Mouse (Mus musculus) CH12.LX (cell line): ENCODE results near the gene B3galt1. TPM values are rescaled to one million over a fixed set of nuclear protein-coding genes. Genes with fewer than 3 reads are reported as not detected.

ENCODE experiments used
- DNase-seq: peaks from one replicate; pipeline ENCODE4 v3.0.0-alpha.2; 2013; ENCODE audit errors: extremely low read depth
- H3K27ac ChIP-seq: 2 replicates; pipeline ENCODE4 v1.5.1; 2012; ENCODE audit warnings: low read depth, mild to moderate bottlenecking, control low read depth, moderate library complexity; ENCODE audit not compliant: insufficient read depth
- H3K27me3 ChIP-seq: replicated peaks from 2 replicates; pipeline ENCODE3; 2012; ENCODE audit warnings: inconsistent platforms
- H3K36me3 ChIP-seq, 2 experiments: replicated peaks in 1 of 2; 2 replicates each; pipeline versions ENCODE3 to v1.6.1; 2012; ENCODE audit warnings: inconsistent platforms in 1 of 2, low read length in 1 of 2, mild to moderate bottlenecking in 1 of 2, mixed read lengths in 1 of 2, moderate library complexity in 1 of 2; ENCODE audit not compliant: control insufficient read depth in 1 of 2, insufficient read depth in 1 of 2
- H3K4me1 ChIP-seq, 2 experiments: 2 replicates each; pipeline ENCODE4 v1.6.1; 2012; ENCODE audit warnings: inconsistent platforms in 1 of 2, moderate library complexity in 1 of 2; ENCODE audit not compliant: insufficient read depth in 2 of 2, control insufficient read depth in 1 of 2
- H3K4me2 ChIP-seq: 2 replicates; pipeline ENCODE4 v1.6.1; 2012; ENCODE audit warnings: low read depth, mild to moderate bottlenecking, control low read depth; ENCODE audit not compliant: poor library complexity, insufficient read depth, severe bottlenecking
- H3K4me3 ChIP-seq, 3 experiments: fragments of 150-350 bp in 1 of 3; sonication (generic) in 1 of 3; replicated peaks in 1 of 3; 2 replicates each; pipeline versions ENCODE3 to v1.5.1; 2011 to 2012; ENCODE audit warnings: low read depth in 2 of 3, low read length in 2 of 3, mild to moderate bottlenecking in 2 of 3, moderate library complexity in 2 of 3, control low read depth in 1 of 3, improper control_type of control experiment in 1 of 3, inconsistent platforms in 1 of 3, mixed read lengths in 1 of 3; ENCODE audit not compliant: poor library complexity in 1 of 3
- H3K79me2 ChIP-seq: replicated peaks from 2 replicates; pipeline ENCODE4 v1.6.1; 2012; ENCODE audit warnings: mild to moderate bottlenecking, moderate library complexity; ENCODE audit not compliant: control insufficient read depth, poor library complexity, insufficient read depth, severe bottlenecking; ENCODE audit errors: extremely low read depth
- H3K9ac ChIP-seq: 2 replicates; pipeline ENCODE4 v1.6.1; 2012; ENCODE audit warnings: low read depth, mild to moderate bottlenecking, control low read depth, moderate library complexity; ENCODE audit not compliant: insufficient read depth
- H3K9me3 ChIP-seq: replicated peaks from 2 replicates; pipeline ENCODE3; 2012; ENCODE audit warnings: low read length, inconsistent platforms, mixed read lengths
- CHD1 ChIP-seq: IDR thresholded peaks from 2 replicates; pipeline ENCODE4 v1.6.1; 2012; ENCODE audit warnings: low read depth, low read length, improper control_type of control experiment, inconsistent platforms
- CTCF ChIP-seq, 2 experiments: IDR thresholded peaks in 1 of 2; conservative IDR thresholded peaks in 1 of 2; 2 replicates each; pipeline ENCODE4 v1.5.1; 2011 to 2012; ENCODE audit warnings: low read depth in 2 of 2, low read length in 2 of 2, improper control_type of control experiment in 1 of 2, inconsistent platforms in 1 of 2, mild to moderate bottlenecking in 1 of 2, moderate library complexity in 1 of 2
- ELF1 ChIP-seq: IDR thresholded peaks from 2 replicates; pipeline ENCODE4 v1.6.1; 2014; ENCODE audit warnings: low read depth, mild to moderate bottlenecking, inconsistent platforms, low read length, improper control_type of control experiment
- EP300 ChIP-seq: IDR thresholded peaks from 2 replicates; pipeline ENCODE4 v1.6.1; 2011; ENCODE audit warnings: low read length, improper control_type of control experiment
- ETS1 ChIP-seq: conservative IDR thresholded peaks from 2 replicates; pipeline ENCODE4 v1.6.1; 2012; ENCODE audit warnings: low read depth, mild to moderate bottlenecking, inconsistent platforms, low read length, improper control_type of control experiment, moderate library complexity
- GABPA ChIP-seq: IDR thresholded peaks from 2 replicates; pipeline ENCODE4 v1.6.1; 2012; ENCODE audit warnings: low read depth, low read length, improper control_type of control experiment, inconsistent platforms; ENCODE audit not compliant: insufficient replicate concordance
- JUN ChIP-seq: IDR thresholded peaks from 2 replicates; pipeline ENCODE4 v1.6.1; 2011; ENCODE audit warnings: low read depth, mild to moderate bottlenecking, low read length, improper control_type of control experiment, moderate library complexity; ENCODE audit not compliant: insufficient read depth
- JUND ChIP-seq: conservative IDR thresholded peaks from 2 replicates; pipeline ENCODE4 v1.6.1; 2011; ENCODE audit warnings: low read depth, low read length, improper control_type of control experiment
- KAT2A ChIP-seq: IDR thresholded peaks from 2 replicates; pipeline ENCODE4 v1.6.1; 2012; ENCODE audit warnings: low read length, improper control_type of control experiment, inconsistent platforms; ENCODE audit not compliant: insufficient replicate concordance
- MAFK ChIP-seq: IDR thresholded peaks from 2 replicates; pipeline ENCODE4 v1.6.1; 2011; ENCODE audit warnings: low read length, improper control_type of control experiment; ENCODE audit not compliant: insufficient replicate concordance
- MAX ChIP-seq: IDR thresholded peaks from 2 replicates; pipeline ENCODE4 v1.6.1; 2011; ENCODE audit warnings: low read length, improper control_type of control experiment
- MEF2A ChIP-seq: IDR thresholded peaks from 2 replicates; pipeline ENCODE4 v1.6.1; 2014; ENCODE audit warnings: low read depth, mild to moderate bottlenecking, inconsistent platforms, low read length, improper control_type of control experiment, borderline replicate concordance
- MXI1 ChIP-seq: IDR thresholded peaks from 2 replicates; pipeline ENCODE4 v1.6.1; 2011; ENCODE audit warnings: mild to moderate bottlenecking, low read depth, low read length, improper control_type of control experiment
- NELFE ChIP-seq: IDR thresholded peaks from 2 replicates; pipeline ENCODE4 v1.6.1; 2011; ENCODE audit warnings: low read depth, low read length, improper control_type of control experiment
- NRF1 ChIP-seq: IDR thresholded peaks from 2 replicates; pipeline ENCODE4 v1.6.1; 2014; ENCODE audit warnings: low read depth, mild to moderate bottlenecking, inconsistent platforms, low read length, improper control_type of control experiment, moderate library complexity
- PAX5 ChIP-seq: IDR thresholded peaks from 2 replicates; pipeline ENCODE4 v1.6.1; 2012; ENCODE audit warnings: low read length, inconsistent platforms, mixed read lengths
- POLR2A ChIP-seq: IDR thresholded peaks from 2 replicates; pipeline ENCODE4 v1.6.1; 2011; ENCODE audit warnings: low read depth, mild to moderate bottlenecking, improper control_type of control experiment, low read length
- POLR2AphosphoS2 ChIP-seq: IDR thresholded peaks from 2 replicates; pipeline ENCODE4 v1.6.1; 2011; ENCODE audit warnings: low read depth, low read length, improper control_type of control experiment
- RAD21 ChIP-seq: IDR thresholded peaks from 2 replicates; pipeline ENCODE4 v1.6.1; 2011; ENCODE audit warnings: low read depth, mild to moderate bottlenecking, low read length, improper control_type of control experiment, moderate library complexity
- RCOR1 ChIP-seq: conservative IDR thresholded peaks from 2 replicates; pipeline ENCODE4 v1.6.1; 2012; ENCODE audit warnings: low read depth, mild to moderate bottlenecking, inconsistent platforms, low read length, improper control_type of control experiment
- SMC3 ChIP-seq: IDR thresholded peaks from 2 replicates; pipeline ENCODE4 v1.6.1; 2011; ENCODE audit warnings: low read depth, low read length, improper control_type of control experiment
- TBP ChIP-seq: conservative IDR thresholded peaks from 2 replicates; pipeline ENCODE4 v1.6.1; 2011; ENCODE audit warnings: low read depth, low read length, improper control_type of control experiment
- TCF12 ChIP-seq: IDR thresholded peaks from 2 replicates; pipeline ENCODE4 v1.6.1; 2014; ENCODE audit warnings: low read depth, mild to moderate bottlenecking, inconsistent platforms, low read length, improper control_type of control experiment
- UBTF ChIP-seq: IDR thresholded peaks from 2 replicates; pipeline ENCODE4 v1.6.1; 2012; ENCODE audit warnings: low read depth, mild to moderate bottlenecking, inconsistent platforms, low read length, improper control_type of control experiment, moderate library complexity
- USF1 ChIP-seq: IDR thresholded peaks from 2 replicates; pipeline ENCODE4 v1.6.1; 2014; ENCODE audit warnings: low read depth, mild to moderate bottlenecking, inconsistent platforms, low read length, improper control_type of control experiment
- ZC3H11A ChIP-seq: IDR thresholded peaks from 2 replicates; pipeline ENCODE4 v1.6.1; 2012; ENCODE audit warnings: low read depth, mild to moderate bottlenecking, inconsistent platforms, low read length, improper control_type of control experiment
- ZKSCAN1 ChIP-seq: IDR thresholded peaks from 2 replicates; pipeline ENCODE4 v1.6.1; 2012; ENCODE audit warnings: low read depth, inconsistent platforms, low read length, improper control_type of control experiment, borderline replicate concordance
- ZMIZ1 ChIP-seq: IDR thresholded peaks from 2 replicates; pipeline ENCODE4 v1.6.1; 2012; ENCODE audit warnings: low read depth, mild to moderate bottlenecking, inconsistent platforms, low read length, improper control_type of control experiment
- ZNF384 ChIP-seq: IDR thresholded peaks from 2 replicates; pipeline ENCODE4 v1.6.1; 2012; ENCODE audit warnings: low read depth, low read length, improper control_type of control experiment, inconsistent platforms
- dilution Hi-C: fragments of 300-500 bp; cut with MboI; formaldehyde crosslinking; loops from 2 replicates; pipeline ENCODE4 v1.14.3; 2020; ENCODE audit warnings: low sequenced_read_pairs; ENCODE audit not compliant: extremely low pct_unique_long_range_greater_than_20kb, extremely low pct_ligation_motif_present
- in situ Hi-C: fragments of 300-500 bp; cut with MboI; formaldehyde crosslinking; loops from 3 replicates; pipeline ENCODE4 v1.14.3; 2019; ENCODE audit warnings: low sequenced_read_pairs, low pct_ligation_motif_present, low pct_unique_long_range_greater_than_20kb, mixed read lengths
- polyA plus RNA-seq: library from polyadenylated mRNA; unstranded; fragments of >175 nt; gene quantifications from 2 replicates; pipeline ENCODE4 v1.2.1, GENCODE M21; 2012; ENCODE audit warnings: low read depth; ENCODE audit not compliant: insufficient read length
- total RNA-seq, 2 experiments: library from RNA; depleted of rRNA; stranded (reverse); fragments of 300-350 nt in 1 of 2; fragments of >200 nt in 1 of 2; gene quantifications; 2 replicates each; pipeline ENCODE4 v1.2.3; 2012 to 2014

The B3galt1 gene
- total and polyA plus RNA-seq, 3 experiments: not detected

DNA sequence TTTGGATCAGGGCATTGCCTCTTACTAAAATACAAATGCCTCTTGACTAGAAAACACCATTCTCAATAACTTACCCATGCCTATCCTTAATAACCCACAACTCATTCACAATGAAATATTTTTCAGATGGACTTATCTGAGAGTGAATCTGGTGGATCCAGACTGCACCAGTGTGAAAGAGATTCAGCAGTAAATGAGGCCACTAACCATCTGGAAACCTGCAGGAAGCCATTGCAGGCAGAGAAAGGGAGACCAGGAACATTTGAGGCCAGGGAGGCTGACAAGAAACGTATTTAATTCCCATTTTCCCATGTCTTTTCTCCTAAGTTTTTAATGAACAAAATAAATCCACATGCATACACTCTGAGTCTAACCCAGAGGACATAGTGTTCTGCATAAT, 437.4 kb downstream of the B3galt1 start:
- dilution Hi-C loops (no loop called here), in situ Hi-C loops (no loop called here)
- H3K9ac ChIP-seq: no peak overlapping the region
- DNase-seq: no peak
- H3K4me1 ChIP-seq: no peaks in the 10 kb centered on the region
- H3K79me2 ChIP-seq: no peaks in the 10 kb centered on the region
- no peaks in the 10 kb centered on the region for H3K27me3 ChIP-seq
- H3K27ac ChIP-seq: no peak overlapping the region
- H3K9me3 ChIP-seq: peaks cover 49% of the 10 kb centered on the region
- H3K36me3 ChIP-seq: no peaks in the 10 kb centered on the region
- no peak overlapping the region for H3K4me3 ChIP-seq
- TF ChIP-seq RCOR1 (no peak), JUN (no peak), KAT2A (no peak), ZNF384 (no peak), JUND (no peak), MAX (no peak), POLR2AphosphoS2 (no peak), USF1 (no peak), TBP (no peak), SMC3 (no peak), ZMIZ1 (no peak), MEF2A (no peak), POLR2A (no peak), TCF12 (no peak), CHD1 (no peak), CTCF (conservative IDR thresholded peaks at IDR 0.05 in 1 of 2, IDR thresholded peaks at IDR 0.05 in 1 of 2; ENCODE audit: low read depth in 2 of 2, low read length in 2 of 2) (no peak), NRF1 (no peak)
- no peak overlapping the region for H3K4me2 ChIP-seq

- in situ Hi-C loops: no loop called here
- no peak overlapping the region for H3K4me2 ChIP-seq
- H3K36me3 ChIP-seq: no peaks in the 10 kb centered on the region
- DNase-seq: no peak
- no peaks in the 10 kb centered on the region for H3K4me1 ChIP-seq
- dilution Hi-C loops: no loop called here
- no peaks in the 10 kb centered on the region for H3K27me3 ChIP-seq
- peaks cover 49% of the 10 kb centered on the region for H3K9me3 ChIP-seq
- H3K27ac ChIP-seq: no peak overlapping the region
- no peaks in the 10 kb centered on the region for H3K79me2 ChIP-seq
- no peak overlapping the region for H3K4me3 ChIP-seq
- H3K9ac ChIP-seq: no peak overlapping the region
- TF ChIP-seq ZNF384 (no peak), ZKSCAN1 (no peak), ELF1 (no peak), ZC3H11A (no peak), NELFE (no peak), NRF1 (no peak), ETS1 (no peak), MAX (no peak), UBTF (no peak), ZMIZ1 (no peak), GABPA (no peak), PAX5 (no peak), MEF2A (no peak), RCOR1 (no peak), EP300 (no peak), MXI1 (no peak), RAD21 (no peak), MAFK (no peak), USF1 (no peak), TCF12 (no peak)
Measured at GRCm38 (mm10) chr2:68005210-68005609, 439.5 kb downstream of the B3galt1 start.
